Mouse (Mus musculus) R1 (cell line): Measurements from ENCODE around the gene 1500011B03Rik.
A peak's percentile ranks its signal among the peaks of the same experiment; 100 is the strongest.
"Not testable (repeated sequence)": the region's sequence is repeated elsewhere in the genome, so short reads cannot be mapped to it uniquely, and the experiment has no call there.

Experiments used
- DNase-seq: peaks from one replicate; pipeline ENCODE4 v3.0.0-alpha.2; 2018; ENCODE audit warnings: low read depth, low spot score

The 1500011B03Rik gene

GRCm38 (mm10) chr5:114822796-114823688 is at the start of gene 1500011B03Rik:
Gene 1500011B03Rik (minus strand): TSS chr5:114823468.
- DNase-seq, result peak; percentile 90

GRCm38 (mm10) chr5:114865279-114865678 is 42.0 kb upstream of the 1500011B03Rik start:
- peak; percentile 33 for DNase-seq

GRCm38 (mm10) chr5:114864813-114865212 is 41.5 kb upstream of the 1500011B03Rik start:
- DNase-seq, result no peak

GRCm38 (mm10) chr5:114861730-114862129 is 38.5 kb upstream of the 1500011B03Rik start:
- no peak for DNase-seq

GRCm38 (mm10) chr5:114859253-114859652 is 36.0 kb upstream of the 1500011B03Rik start:
- DNase-seq, result peak; percentile 83

- DNase-seq, result no peak
Measured at GRCm38 (mm10) chr5:114858582-114858981, 35.3 kb upstream of the 1500011B03Rik start, which contains the start of gene Gm9936. Gene Gm9936 (minus strand): TSS chr5:114858682.

GRCm38 (mm10) chr5:114853364-114853763 is 30.1 kb upstream of the 1500011B03Rik start, which contains the start of gene 4930519G04Rik:
Gene 4930519G04Rik (plus strand): TSS chr5:114853664.
- not testable (repeated sequence) for DNase-seq

- no peak for DNase-seq
Measured at GRCm38 (mm10) chr5:114851565-114852236, 28.4 kb upstream of the 1500011B03Rik start.

- DNase-seq, result not testable (repeated sequence)
Measured at GRCm38 (mm10) chr5:114844371-114844770, 21.1 kb upstream of the 1500011B03Rik start.

- no peak for DNase-seq
Measured at GRCm38 (mm10) chr5:114842674-114843073, 19.4 kb upstream of the 1500011B03Rik start.

GRCm38 (mm10) chr5:114842155-114842554 is 18.9 kb upstream of the 1500011B03Rik start:
- not testable (repeated sequence) for DNase-seq

GRCm38 (mm10) chr5:114840481-114840880 is 17.2 kb upstream of the 1500011B03Rik start:
- DNase-seq, result not testable (repeated sequence)

- peak; percentile 61 for DNase-seq
Measured at GRCm38 (mm10) chr5:114836886-114837285, 13.6 kb upstream of the 1500011B03Rik start.

- DNase-seq, result no peak
Measured at GRCm38 (mm10) chr5:114829740-114830139, 6.5 kb upstream of the 1500011B03Rik start.

GRCm38 (mm10) chr5:114827427-114827826 is 4.2 kb upstream of the 1500011B03Rik start:
- DNase-seq, result no peak

GRCm38 (mm10) chr5:114825978-114826691 is 2.9 kb upstream of the 1500011B03Rik start:
- peak; percentile 98 for DNase-seq

- DNase-seq, result peak; percentile 84
Measured at GRCm38 (mm10) chr5:114824197-114824596, 929 bp upstream of the 1500011B03Rik start.

- DNase-seq, result peak; percentile 49
Measured at GRCm38 (mm10) chr5:114818124-114818523, 5.1 kb downstream of the 1500011B03Rik start.

- DNase-seq, result no peak
Measured at GRCm38 (mm10) chr5:114816599-114816998, 6.7 kb downstream of the 1500011B03Rik start.

GRCm38 (mm10) chr5:114813525-114814181 is 9.6 kb downstream of the 1500011B03Rik start:
- DNase-seq, result peak; percentile 88

GRCm38 (mm10) chr5:114809826-114810225 is 13.4 kb downstream of the 1500011B03Rik start:
- no peak for DNase-seq
